Comparison of ENCODE assay signal across 8 mouse cellular contexts in genomic region chr10:61147157-61148040, GRCm38 (mm10). TPM values are rescaled to one million over a fixed set of nuclear protein-coding genes. Genes with fewer than 3 reads are reported as not detected.
DNase-seq lines count a peak whose midpoint lies in the region; ATAC-seq and TF ChIP-seq lines count a peak whose summit lies in the region.

Gene Sgpl1 (minus strand): TSS chr10:61147703.

- H3K4me2 ChIP-seq in hindbrain, embryonic 14.5 days (replicated peaks) = peak within 1 kb of the TSS; percentile 69

- in situ Hi-C loops in Patski (cut with MboI; ENCODE audit: low pct_unique_long_range_greater_than_20kb) = no loop called here

- WGBS in hindbrain, embryonic 14.5 days = under 1% methylated on average over 82 of the region's 82 CpGs

- H3K36me3 ChIP-seq in hindbrain, embryonic 14.5 days (replicated peaks; ENCODE audit: control insufficient read depth, insufficient read depth) = peaks cover 7% of the 10 kb centered on the region; the same call in 1 of the 2 replicates

- peak; percentile 99 for TF ChIP-seq CTCF in Patski (IDR thresholded peaks at IDR 0.05)

- H3K4me3 ChIP-seq in hindbrain, embryonic 14.5 days (replicated peaks; ENCODE audit: low read length) = peak within 1 kb of the TSS; percentile 76

- POLR2A ChIA-PET in Patski (lab: Charles Lee) = interaction anchor here (0.8 to 1.6 kb wide), 4 partner anchors 12 to 334 kb away, joined by 3 to 4 read pairs (median 4); no protein-coding TSS in a partner anchor

- CTCF ChIA-PET in Patski (lab: Charles Lee) = interaction anchor here (1.1 kb wide), 1 partner anchor 14 kb away, joined by 3 read pairs; no protein-coding TSS in a partner anchor

- peak within 1 kb of the TSS; percentile 92 for H3K9ac ChIP-seq in hindbrain, embryonic 14.5 days

- no peaks in the 10 kb centered on the region for H3K27me3 ChIP-seq in Patski
- no peaks in the 10 kb centered on the region for H3K27me3 ChIP-seq in hindbrain, embryonic 14.5 days (ENCODE audit: control insufficient read depth, insufficient read depth, low read length)

- ATAC-seq in Patski = peak; percentile 70
- peak; percentile 87 for ATAC-seq in hindbrain, embryonic 14.5 days (ENCODE audit: low FRiP score)

- no peaks in the 10 kb centered on the region for H3K9me3 ChIP-seq in hindbrain, embryonic 14.5 days (ENCODE audit: control insufficient read depth, low read length)

- DNase-seq in Patski (ENCODE audit: low read depth, low spot score) = no peak
- DNase-seq in cerebellum, postnatal 14 days = peak; percentile 94
- DNase-seq in frontal cortex, postnatal 25 days (ENCODE audit: low spot score in 2 of 2) = peak; percentile 72 to 74
- DNase-seq in hindbrain, embryonic 14.5 days (ENCODE audit: low spot score) = peak; percentile 89
- DNase-seq in layer of hippocampus, postnatal 36 days = peak; percentile 85 to 87
- DNase-seq in lung, postnatal 36 days = peak; percentile 93
- DNase-seq in retina, postnatal 1 day = peak; percentile 95
- DNase-seq in urinary bladder, adult 18-20 months (ENCODE audit: low spot score in 2 of 2) = peak; percentile 87 to 89

- H3K27ac ChIP-seq in hindbrain, embryonic 14.5 days = peak within 1 kb of the TSS; percentile 92

- peaks cover 20% of the 10 kb centered on the region for H3K4me1 ChIP-seq in hindbrain, embryonic 14.5 days (replicated peaks; ENCODE audit: control insufficient read depth, insufficient read depth, low read length)

RNA-seq across cellular contexts. Expression of gene Sgpl1, which starts in this region (rescaled TPM):
- polyA plus RNA-seq in Patski (2021) = 163 TPM
- 53.6 and 54.5 TPM in 2 replicates for polyA plus RNA-seq in hindbrain, embryonic 14.5 days (2014; fragmentation: Nextera tagmentation; extraction: Ambion mirVana)
- 10 to 100 TPM; 23.5 to 23.9 TPM for total RNA-seq in layer of hippocampus, postnatal 36 days (2021)
